Mouse (Mus musculus) hindbrain, embryonic 11.5 days (tissue): Measurements from ENCODE around the gene Prkar1a. TPM values are rescaled to one million over a fixed set of nuclear protein-coding genes. Genes with fewer than 3 reads are reported as not detected.
A peak's percentile ranks its signal among the peaks of the same experiment; 100 is the strongest.
"Not testable (repeated sequence)": the region's sequence is repeated elsewhere in the genome, so short reads cannot be mapped to it uniquely, and the experiment has no call there.

ENCODE experiments used
- ATAC-seq: fragments of 200-750 bp; cut with Nextera tagmentation; 2 replicates; pipeline ENCODE4 v1.8.0; 2017; ENCODE audit warnings: mild to moderate bottlenecking, moderate TSS enrichment, moderate library complexity; ENCODE audit not compliant: low FRiP score
- DNase-seq: peaks from one replicate; pipeline ENCODE4 v3.0.0-alpha.2; 2015; ENCODE audit warnings: low spot score
- H3K27ac ChIP-seq: fragments of 300-500 bp; sonication (generic); 2 replicates; pipeline ENCODE4 v1.5.1; 2014; ENCODE audit warnings: mild to moderate bottlenecking, low read depth, low read length
- H3K27me3 ChIP-seq: fragments of 300-500 bp; sonication (generic); 2 replicates; pipeline ENCODE4 v1.6.1; 2014; ENCODE audit warnings: mild to moderate bottlenecking, low read length, moderate library complexity, mixed read lengths; ENCODE audit not compliant: control insufficient read depth, insufficient read depth
- H3K36me3 ChIP-seq: fragments of 300-500 bp; sonication (generic); 2 replicates; pipeline ENCODE4 v1.6.1; 2014; ENCODE audit warnings: mild to moderate bottlenecking, low read length, moderate library complexity, mixed read lengths; ENCODE audit not compliant: control insufficient read depth, insufficient read depth
- H3K4me1 ChIP-seq: fragments of 300-500 bp; sonication (generic); replicated peaks from 2 replicates; pipeline ENCODE4 v1.6.1; 2014; ENCODE audit warnings: low read length, mixed read lengths; ENCODE audit not compliant: control insufficient read depth, insufficient read depth
- H3K4me2 ChIP-seq: fragments of 300-500 bp; sonication (generic); replicated peaks from 2 replicates; pipeline ENCODE4 v1.6.1; 2014; ENCODE audit warnings: mild to moderate bottlenecking, low read depth, low read length
- H3K4me3 ChIP-seq: fragments of 300-500 bp; sonication (generic); 2 replicates; pipeline ENCODE4 v1.5.1; 2014; ENCODE audit warnings: low read depth, low read length
- H3K9ac ChIP-seq: fragments of 300-500 bp; sonication (generic); 2 replicates; pipeline ENCODE4 v1.6.1; 2014; ENCODE audit warnings: low read depth, low read length
- H3K9me3 ChIP-seq: fragments of 300-500 bp; sonication (generic); 2 replicates; pipeline ENCODE4 v1.6.1; 2016; ENCODE audit warnings: low read length; ENCODE audit not compliant: control insufficient read depth
- WGBS: fragments of 180-500 bp; shearing (Covaris S2); extraction: QIAGEN DNeasy Blood & Tissue Kit; methylation state at CpG from one replicate; pipeline ENCODE4 v1.1.7; 2014; 5-methylcytosine and 5-hydroxymethylcytosine counted together
- polyA plus RNA-seq: library from polyadenylated mRNA; unstranded; fragments of >200 nt; fragmentation: Nextera tagmentation; extraction: Ambion mirVana; gene quantifications from 2 replicates; pipeline ENCODE4 v1.2.1, GENCODE M21; 2014

The Prkar1a gene
- polyA plus RNA-seq, 1 experiment from 2014 or later = 411 TPM

- Histone ChIP-seq H3K9ac (no peak overlapping the region), H3K36me3 (no peaks in the 10 kb centered on the region), H3K27me3 (no peaks in the 10 kb centered on the region), H3K4me3 (no peak overlapping the region), H3K4me2 (no peak overlapping the region), H3K4me1 (peaks cover 2% of the 10 kb centered on the region; the same call in 1 of the 2 replicates), H3K27ac (no peak overlapping the region), H3K9me3 (no peaks in the 10 kb centered on the region)
- ATAC-seq (no peak), DNase-seq (no peak)
- 77% methylated on average over 9 of the region's 9 CpGs for WGBS
These were observed 33.9 kb upstream of the Prkar1a start for GRCm38 (mm10) chr11:109615286-109615685.

GRCm38 (mm10) chr11:109616352-109616751 is 32.9 kb upstream of the Prkar1a start:
- Histone ChIP-seq H3K4me2 (no peak overlapping the region), H3K4me1 (no peaks in the 10 kb centered on the region), H3K27ac (no peak overlapping the region), H3K9me3 (no peaks in the 10 kb centered on the region), H3K9ac (no peak overlapping the region), H3K27me3 (no peaks in the 10 kb centered on the region), H3K36me3 (no peaks in the 10 kb centered on the region), H3K4me3 (no peak overlapping the region)
- ATAC-seq (no peak), DNase-seq (no peak)
- 89% methylated on average over 4 of the region's 4 CpGs for WGBS

GRCm38 (mm10) chr11:109616766-109617165 is 32.4 kb upstream of the Prkar1a start:
- H3K9ac ChIP-seq = no peak overlapping the region
- no peaks in the 10 kb centered on the region for H3K27me3 ChIP-seq
- ATAC-seq (no peak), DNase-seq (no peak)
- H3K36me3 ChIP-seq = no peaks in the 10 kb centered on the region
- WGBS = 72% methylated on average over 4 of the region's 4 CpGs
- no peak overlapping the region for H3K4me2 ChIP-seq
- H3K4me3 ChIP-seq = no peak overlapping the region
- no peaks in the 10 kb centered on the region for H3K9me3 ChIP-seq
- no peak overlapping the region for H3K27ac ChIP-seq
- H3K4me1 ChIP-seq = no peaks in the 10 kb centered on the region

GRCm38 (mm10) chr11:109619055-109619454 is 30.1 kb upstream of the Prkar1a start:
- not testable (repeated sequence) for H3K27ac ChIP-seq

GRCm38 (mm10) chr11:109620356-109620755 is 28.8 kb upstream of the Prkar1a start:
- no peaks in the 10 kb centered on the region for H3K36me3 ChIP-seq
- no peak overlapping the region for H3K4me2 ChIP-seq
- H3K27me3 ChIP-seq = no peaks in the 10 kb centered on the region
- H3K9ac ChIP-seq = no peak overlapping the region
- WGBS = 84% methylated on average over 6 of the region's 6 CpGs
- H3K27ac ChIP-seq = no peak overlapping the region
- DNase-seq (no peak), ATAC-seq (no peak)
- no peak overlapping the region for H3K4me3 ChIP-seq
- no peaks in the 10 kb centered on the region for H3K9me3 ChIP-seq
- no peaks in the 10 kb centered on the region for H3K4me1 ChIP-seq

More at GRCm38 (mm10) chr11:109619055-109619454, 30.1 kb upstream of the Prkar1a start:
- peak; percentile 60 for DNase-seq
- not testable (repeated sequence) for H3K27me3 ChIP-seq, H3K36me3 ChIP-seq, H3K4me3 ChIP-seq, H3K9me3 ChIP-seq, ATAC-seq, H3K4me2 ChIP-seq, H3K4me1 ChIP-seq, H3K9ac ChIP-seq
- WGBS = 34% methylated on average over 8 of the region's 8 CpGs

- Histone ChIP-seq H3K27ac (no peak overlapping the region), H3K27me3 (no peaks in the 10 kb centered on the region), H3K9me3 (no peaks in the 10 kb centered on the region), H3K4me1 (no peaks in the 10 kb centered on the region), H3K36me3 (no peaks in the 10 kb centered on the region), H3K9ac (no peak overlapping the region), H3K4me2 (no peak overlapping the region), H3K4me3 (no peak overlapping the region)
- peak; percentile 76 for DNase-seq
- WGBS = 17% methylated on average over 2 of the region's 2 CpGs
- ATAC-seq = no peak
These were observed 28.0 kb upstream of the Prkar1a start for GRCm38 (mm10) chr11:109621183-109621582.

GRCm38 (mm10) chr11:109622518-109623037 is 26.6 kb upstream of the Prkar1a start:
- no peak for DNase-seq
- WGBS = 47% methylated on average over 15 of the region's 15 CpGs
- Histone ChIP-seq H3K4me3 (no peak overlapping the region), H3K27me3 (no peaks in the 10 kb centered on the region), H3K9ac (no peak overlapping the region), H3K4me2 (no peak overlapping the region), H3K36me3 (no peaks in the 10 kb centered on the region), H3K27ac (no peak overlapping the region), H3K4me1 (no peaks in the 10 kb centered on the region), H3K9me3 (no peaks in the 10 kb centered on the region)
- no peak for ATAC-seq

GRCm38 (mm10) chr11:109623238-109623637 is 26.0 kb upstream of the Prkar1a start:
- Histone ChIP-seq H3K4me3 (no peak overlapping the region), H3K9ac (no peak overlapping the region), H3K4me2 (no peak overlapping the region), H3K27ac (no peak overlapping the region), H3K4me1 (no peaks in the 10 kb centered on the region), H3K9me3 (no peaks in the 10 kb centered on the region), H3K27me3 (no peaks in the 10 kb centered on the region), H3K36me3 (no peaks in the 10 kb centered on the region)
- ATAC-seq = no peak
- 90% methylated on average over 7 of the region's 7 CpGs for WGBS
- no peak for DNase-seq

- Histone ChIP-seq H3K4me2 (no peak overlapping the region), H3K9me3 (no peaks in the 10 kb centered on the region), H3K4me1 (no peaks in the 10 kb centered on the region), H3K36me3 (no peaks in the 10 kb centered on the region), H3K9ac (no peak overlapping the region), H3K27ac (no peak overlapping the region), H3K4me3 (no peak overlapping the region), H3K27me3 (no peaks in the 10 kb centered on the region)
- WGBS = 92% methylated on average over 4 of the region's 4 CpGs
- ATAC-seq = no peak
- no peak for DNase-seq
These were observed 21.6 kb upstream of the Prkar1a start for GRCm38 (mm10) chr11:109627648-109628047.
